Mouse (Mus musculus) cerebellum, postnatal 14 days (tissue): ENCODE measurements around the gene Marc1.

Source experiments
- DNase-seq, 2 experiments: peaks; one replicate each; pipeline ENCODE4 v3.0.0; 2021; ENCODE audit warnings: mixed read lengths in 2 of 2

Gene Marc1

GRCm38 (mm10) chr1:184817768-184818167 is 6.7 kb upstream of the Marc1 start:
- no peak for DNase-seq

- no peak for DNase-seq
These were observed 670 bp upstream of the Marc1 start for GRCm38 (mm10) chr1:184811716-184812250.

DNA sequence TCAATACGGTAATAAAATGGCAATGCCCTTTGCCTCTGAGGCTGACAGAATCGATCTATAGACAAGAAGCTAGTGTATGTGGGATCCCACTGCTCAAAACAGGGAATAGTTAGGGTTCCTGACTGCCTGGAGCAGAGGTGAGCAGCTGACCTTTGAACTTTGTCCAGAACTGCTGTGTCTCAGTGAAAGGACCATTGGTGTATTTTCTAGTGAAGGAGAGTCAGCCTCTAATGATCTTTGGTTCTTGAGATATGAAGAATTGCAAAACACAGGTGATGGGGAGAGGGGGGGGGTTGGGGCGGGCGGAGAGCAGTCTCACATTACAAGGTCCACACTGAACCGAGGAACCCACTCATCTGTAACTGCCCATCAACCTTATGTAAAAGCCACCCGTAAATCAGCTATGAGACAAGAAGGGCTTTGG is 1.5 kb downstream of the Marc1 start:
- no peak for DNase-seq

DNA sequence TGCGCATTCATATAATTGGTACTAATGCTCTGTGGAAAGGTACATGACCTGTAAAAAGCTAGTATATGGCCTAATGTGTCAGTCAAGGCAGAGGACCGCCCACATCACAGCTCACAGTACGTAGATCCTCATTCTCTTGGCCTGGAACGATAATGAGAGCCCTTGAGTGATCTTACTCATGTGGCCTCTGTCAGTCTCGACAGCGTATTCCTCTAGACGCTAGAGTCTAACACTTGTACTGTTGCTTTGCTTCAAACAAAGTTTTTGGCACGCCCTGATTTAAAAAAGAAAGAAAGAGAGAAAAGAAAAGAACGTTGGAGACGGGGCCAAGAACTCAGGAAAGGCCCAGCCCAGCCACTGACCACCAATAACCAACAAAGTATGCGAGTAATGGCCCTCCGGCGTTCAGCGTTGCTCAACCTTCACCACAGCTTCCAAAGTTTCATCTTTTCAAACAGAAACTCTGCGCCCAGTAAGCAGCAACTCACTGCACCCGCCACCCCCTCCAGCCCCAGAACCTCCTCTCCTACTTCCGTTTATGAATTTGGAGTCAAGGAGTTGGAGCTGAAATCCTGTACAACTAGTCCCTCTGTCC is 2.6 kb downstream of the Marc1 start:
- DNase-seq, result no peak

GRCm38 (mm10) chr1:184807627-184808417 is 3.3 kb downstream of the Marc1 start:
- no peak for DNase-seq

DNA sequence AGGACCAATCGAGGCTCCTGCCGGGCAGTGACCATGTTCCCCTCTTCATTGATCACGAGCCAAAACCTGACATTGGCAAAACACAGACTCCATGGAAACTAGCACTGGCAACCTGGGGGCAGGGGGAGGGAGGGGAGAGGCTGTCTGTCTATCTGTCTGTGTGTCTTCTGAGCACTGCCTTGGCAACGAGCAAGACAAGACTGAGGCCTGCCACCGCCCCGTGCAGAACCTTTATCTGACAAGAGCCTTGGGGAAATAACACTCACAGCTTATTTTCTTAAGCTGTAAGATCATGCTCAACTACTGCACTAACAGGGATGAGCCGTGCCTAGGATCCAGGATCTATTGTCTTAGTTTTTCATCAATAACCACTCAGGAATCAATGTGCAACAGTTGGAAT is 4.0 kb downstream of the Marc1 start:
- DNase-seq, result no peak

- no peak for DNase-seq
These were observed 5.4 kb downstream of the Marc1 start for GRCm38 (mm10) chr1:184805749-184806148.

- peak; percentile 41 to 67 for DNase-seq
These were observed 17.8 kb downstream of the Marc1 start for GRCm38 (mm10) chr1:184793163-184793876.

DNA sequence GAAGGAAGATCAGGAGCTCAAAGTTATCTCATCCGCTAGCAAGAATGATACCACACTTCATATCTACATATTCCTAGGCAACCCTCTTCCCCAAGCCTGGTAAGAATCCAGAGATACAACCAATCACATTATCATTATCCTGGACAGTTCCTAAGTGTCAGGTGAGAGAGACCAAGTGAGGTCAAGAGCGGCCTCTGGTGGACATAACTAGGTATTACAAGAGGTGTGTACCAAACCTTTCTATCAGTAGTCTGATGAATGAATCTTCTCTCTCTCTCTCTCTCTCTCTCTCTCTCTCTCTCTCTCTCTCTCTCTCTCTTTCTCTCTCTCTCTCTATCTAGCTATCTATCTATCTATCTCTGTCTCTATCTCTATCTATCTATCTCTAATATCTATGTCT is 20.0 kb downstream of the Marc1 start:
- peak; percentile 57 to 65 for DNase-seq

DNA sequence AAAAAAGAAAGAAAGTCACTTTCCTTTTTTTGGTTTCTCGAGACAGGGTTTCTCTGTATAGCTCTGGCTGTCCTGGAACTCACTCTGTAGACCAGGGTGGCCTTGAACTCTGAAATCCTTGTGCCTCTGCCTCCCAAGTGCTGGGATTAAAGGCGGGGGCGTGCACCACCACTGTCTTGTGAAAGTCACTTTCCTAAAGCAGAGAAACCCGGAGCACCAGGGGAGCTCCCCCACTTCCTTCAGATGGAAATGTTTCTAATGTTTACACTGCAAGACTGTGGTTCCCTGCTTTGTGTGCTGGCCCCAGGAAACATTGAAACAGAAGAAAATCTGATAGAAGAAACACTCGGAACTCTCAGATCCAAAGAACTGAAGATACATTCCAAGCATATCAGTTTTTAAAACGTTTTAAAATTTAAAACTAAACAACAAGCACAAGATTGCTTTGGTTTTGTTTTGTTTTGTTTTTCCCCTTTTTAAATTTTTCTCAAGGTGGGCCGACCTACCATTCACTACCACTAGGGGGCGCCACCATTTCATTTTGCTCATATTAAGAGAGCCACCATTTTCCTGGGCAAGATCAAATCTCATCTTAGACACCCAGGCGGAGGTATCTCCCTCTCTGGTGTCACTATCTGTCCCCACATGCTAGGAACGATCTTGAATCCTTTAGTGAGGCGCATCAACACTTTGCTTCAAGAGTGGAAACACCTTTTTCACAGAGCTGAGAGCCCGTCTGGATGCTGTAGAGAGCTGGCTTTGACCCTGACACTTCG is 24.5 kb downstream of the Marc1 start:
- DNase-seq, result no peak

- DNase-seq, result no peak
These were observed 27.5 kb downstream of the Marc1 start for GRCm38 (mm10) chr1:184783641-184784040.

- DNase-seq, result no peak
These were observed 29.0 kb downstream of the Marc1 start for GRCm38 (mm10) chr1:184782161-184782513.

- no peak for DNase-seq
These were observed 29.6 kb downstream of the Marc1 start for GRCm38 (mm10) chr1:184781286-184782160.

DNA sequence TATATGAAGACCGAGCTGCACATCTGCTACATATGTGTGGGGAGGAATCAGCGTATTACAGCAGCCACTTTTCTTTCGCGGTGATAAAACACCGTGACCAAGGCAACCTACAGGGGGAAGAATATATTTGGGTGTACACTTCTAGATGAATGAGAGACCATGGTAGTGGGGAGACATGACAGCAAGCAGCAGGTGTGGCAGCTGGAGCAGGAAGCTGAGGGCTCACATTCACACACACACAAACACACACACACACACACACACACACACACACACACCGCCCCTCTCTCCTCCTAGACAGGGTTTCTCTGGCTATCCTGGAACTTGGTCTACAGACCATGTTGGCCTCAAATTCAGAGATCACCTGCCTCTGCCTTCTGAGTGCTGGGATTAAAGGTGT is 33.0 kb downstream of the Marc1 start:
- DNase-seq, result no peak

- DNase-seq, result peak in 1 of 2 experiments; percentile 32
These were observed 33.9 kb downstream of the Marc1 start for GRCm38 (mm10) chr1:184777061-184777795.

DNA sequence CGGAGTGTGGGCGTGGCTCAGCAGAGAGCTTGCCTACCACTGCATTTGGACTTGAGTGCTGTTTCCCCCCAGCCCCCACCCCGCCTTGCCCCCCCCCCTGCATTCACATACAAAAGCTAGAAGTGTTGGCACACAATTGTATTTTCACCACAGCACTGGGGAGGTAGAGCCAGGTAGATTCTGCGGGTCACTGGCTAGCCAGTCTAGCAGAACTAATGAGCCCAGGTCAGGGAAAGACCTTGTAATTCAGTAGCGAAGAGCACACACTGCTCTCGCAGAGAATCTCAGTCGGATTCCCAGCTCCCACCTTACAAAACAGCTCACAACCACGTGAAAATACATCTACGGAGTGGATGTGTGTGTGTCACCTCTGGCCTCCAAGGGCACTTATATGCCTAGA is 35.8 kb downstream of the Marc1 start:
- no peak for DNase-seq

- no peak for DNase-seq
These were observed 39.2 kb downstream of the Marc1 start for GRCm38 (mm10) chr1:184771891-184772249.

- DNase-seq, result peak; percentile 81 to 91
These were observed 39.8 kb downstream of the Marc1 start for GRCm38 (mm10) chr1:184771202-184771890.

GRCm38 (mm10) chr1:184763866-184764265 is 47.2 kb downstream of the Marc1 start:
- no peak for DNase-seq

- no peak for DNase-seq
These were observed 48.2 kb downstream of the Marc1 start for GRCm38 (mm10) chr1:184762941-184763340.

DNA sequence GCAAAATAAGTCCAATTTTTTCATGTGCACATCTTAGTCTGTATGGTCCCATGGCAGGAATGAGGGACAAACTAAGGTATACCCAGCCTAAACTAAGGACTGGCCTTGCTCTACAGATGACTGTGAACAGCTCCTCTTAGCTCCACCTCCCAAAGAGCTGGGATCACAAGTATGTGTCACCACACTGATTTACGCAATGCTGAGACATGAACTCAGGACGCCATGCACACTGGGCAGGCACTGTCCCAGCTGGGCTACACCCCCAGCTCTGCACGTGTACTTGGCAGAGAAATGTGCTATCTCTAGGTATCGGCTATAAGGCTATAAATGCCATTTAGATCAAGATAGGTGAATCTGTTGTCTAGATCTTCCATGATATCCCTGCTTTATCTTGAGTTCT is 49.1 kb downstream of the Marc1 start:
- no peak for DNase-seq
